7 mouse cellular contexts compared by ENCODE assay signal in the genomic region with DNA sequence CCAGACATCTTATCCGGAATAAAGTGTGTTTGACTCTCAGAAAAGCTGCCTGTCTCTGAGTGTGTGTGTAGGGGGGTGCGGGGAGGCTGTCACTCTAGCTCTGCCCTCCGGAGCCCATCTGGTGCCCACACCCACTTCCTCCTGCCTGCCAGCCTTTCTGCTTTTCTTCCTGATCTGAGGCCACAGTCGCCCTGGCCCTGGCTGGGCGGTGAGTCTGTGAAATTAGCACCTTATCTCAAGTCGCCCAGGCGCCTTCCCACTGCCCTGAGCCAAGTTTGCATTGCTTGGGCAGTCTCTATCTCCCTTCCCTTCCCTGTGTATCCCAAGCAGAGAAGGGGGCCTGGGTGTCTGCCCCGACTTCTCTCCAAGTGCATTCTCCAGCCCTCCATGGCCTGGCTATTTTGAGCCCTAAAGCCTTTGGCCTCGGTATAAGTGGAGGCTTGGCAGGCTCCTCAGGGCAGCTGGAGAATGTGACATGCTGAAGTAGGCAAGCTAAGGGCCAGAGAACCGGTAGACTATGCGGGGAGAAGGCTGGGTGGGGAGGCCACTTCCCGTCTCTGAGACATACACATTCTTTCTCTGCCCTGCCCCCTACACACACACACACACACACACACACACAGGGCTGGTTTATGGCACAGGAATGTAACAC. TPM values are rescaled to one million over a fixed set of nuclear protein-coding genes. Genes with fewer than 3 reads are reported as not detected.
DNase-seq lines count a peak whose midpoint lies in the region; ATAC-seq and TF ChIP-seq lines count a peak whose summit lies in the region.

No protein-coding gene starts in this region.

- TF ChIP-seq CTCF in E14TG2a.4 (conservative IDR thresholded peaks at IDR 0.05; ENCODE audit: low read length) = no peak

- ATAC-seq in kidney, embryonic 16.5 days (ENCODE audit: low FRiP score, low TSS enrichment) = peak; percentile 62

- H3K36me3 ChIP-seq in E14TG2a.4 (ENCODE audit: insufficient read depth, low read length) = peaks cover 6% of the 10 kb centered on the region; the same call in 1 of the 2 replicates
- H3K36me3 ChIP-seq in embryonic facial prominence, embryonic 10.5 days (replicated peaks) = peaks cover 46% of the 10 kb centered on the region
- peaks cover 9% of the 10 kb centered on the region; the same call in 1 of the 2 replicates for H3K36me3 ChIP-seq in heart, embryonic 10.5 days
- no peaks in the 10 kb centered on the region for H3K36me3 ChIP-seq in kidney, embryonic 16.5 days (ENCODE audit: insufficient read depth, low read length)

- H3K4me2 ChIP-seq in kidney, embryonic 16.5 days (replicated peaks; ENCODE audit: low read depth, low read length) = no peak overlapping the region

- H3K9me3 ChIP-seq in E14TG2a.4 (ENCODE audit: low read length) = no peaks in the 10 kb centered on the region
- H3K9me3 ChIP-seq in embryonic facial prominence, embryonic 10.5 days = no peaks in the 10 kb centered on the region
- H3K9me3 ChIP-seq in heart, embryonic 10.5 days = no peaks in the 10 kb centered on the region
- no peaks in the 10 kb centered on the region for H3K9me3 ChIP-seq in kidney, embryonic 16.5 days (ENCODE audit: low read length)

- H3K4me1 ChIP-seq in E14TG2a.4 (replicated peaks; ENCODE audit: low read depth, low read length) = peaks cover 70% of the 10 kb centered on the region
- H3K4me1 ChIP-seq in embryonic facial prominence, embryonic 10.5 days = peaks cover 47% of the 10 kb centered on the region
- H3K4me1 ChIP-seq in heart, embryonic 10.5 days = peaks cover 79% of the 10 kb centered on the region
- H3K4me1 ChIP-seq in kidney, embryonic 16.5 days (ENCODE audit: insufficient read depth, low read length) = peaks cover 46% of the 10 kb centered on the region

- peak; percentile 60 for DNase-seq in ZHBTc4 (ENCODE audit: low read depth, low spot score)
- peak; percentile 44 for DNase-seq in embryonic facial prominence, embryonic 10.5 days (ENCODE audit: low spot score)
- DNase-seq in heart, embryonic 10.5 days (ENCODE audit: low spot score) = peak; percentile 94
- peak; percentile 79 for DNase-seq in lung, postnatal 14 days
- peak; percentile 68 to 71 for DNase-seq in spleen, adult 18-20 months

- peak overlapping the region; percentile 30 for H3K9ac ChIP-seq in kidney, embryonic 16.5 days (replicated peaks; ENCODE audit: low read length)

- H3K27me3 ChIP-seq in E14TG2a.4 (ENCODE audit: insufficient read depth, low read length) = peaks cover 12% of the 10 kb centered on the region
- peaks cover 13% of the 10 kb centered on the region for H3K27me3 ChIP-seq in embryonic facial prominence, embryonic 10.5 days (replicated peaks; ENCODE audit: low read depth, poor library complexity, severe bottlenecking)
- H3K27me3 ChIP-seq in heart, embryonic 10.5 days (ENCODE audit: insufficient read depth, poor library complexity, severe bottlenecking) = no peaks in the 10 kb centered on the region
- H3K27me3 ChIP-seq in kidney, embryonic 16.5 days (ENCODE audit: insufficient read depth, low read length) = peaks cover 1% of the 10 kb centered on the region; the same call in 1 of the 2 replicates

- peak overlapping the region; percentile 77 for H3K27ac ChIP-seq in embryonic facial prominence, embryonic 10.5 days (replicated peaks)
- H3K27ac ChIP-seq in heart, embryonic 10.5 days = peak overlapping the region; percentile 93
- peak overlapping the region; percentile 93 for H3K27ac ChIP-seq in kidney, embryonic 16.5 days (ENCODE audit: low read length)

- WGBS in embryonic facial prominence, embryonic 10.5 days = 58% methylated on average over 12 of the region's 12 CpGs
- 8% methylated on average over 12 of the region's 12 CpGs for WGBS in heart, embryonic 10.5 days
- 19% methylated on average over 12 of the region's 12 CpGs for WGBS in kidney, embryonic 16.5 days

- peak overlapping the region; percentile 63 for H3K4me3 ChIP-seq in E14TG2a.4 (replicated peaks; ENCODE audit: low read length)
- peak overlapping the region; percentile 16 for H3K4me3 ChIP-seq in embryonic facial prominence, embryonic 10.5 days
- H3K4me3 ChIP-seq in heart, embryonic 10.5 days = peak overlapping the region; percentile 6
- H3K4me3 ChIP-seq in kidney, embryonic 16.5 days (ENCODE audit: low read length) = no peak overlapping the region

RNA-seq across cellular contexts. Expression of a gene that starts 6.0 kb away (rescaled TPM):
- 7.4 and 8.9 TPM in 2 replicates for polyA plus RNA-seq in embryonic facial prominence, embryonic 10.5 days (2016; fragmentation: Nextera tagmentation; extraction: Ambion mirVana)
- polyA plus RNA-seq in heart, embryonic 10.5 days (2016; fragmentation: Nextera tagmentation; extraction: Ambion mirVana) = 13.9 and 15.8 TPM in 2 replicates
- polyA plus RNA-seq in kidney, embryonic 16.5 days (2015; fragmentation: Nextera tagmentation; extraction: Ambion mirVana) = 18.6 and 23.0 TPM in 2 replicates

RNA-seq across cellular contexts. Expression of a gene that starts 14.4 kb away (rescaled TPM):
- 0.21 TPM in 1 of 2 replicates, not detected in the other for polyA plus RNA-seq in embryonic facial prominence, embryonic 10.5 days (2016; fragmentation: Nextera tagmentation; extraction: Ambion mirVana)
- polyA plus RNA-seq in heart, embryonic 10.5 days (2016; fragmentation: Nextera tagmentation; extraction: Ambion mirVana) = 0.21 TPM in 1 of 2 replicates, not detected in the other
- 0.77 TPM in 1 of 2 replicates, not detected in the other for polyA plus RNA-seq in kidney, embryonic 16.5 days (2015; fragmentation: Nextera tagmentation; extraction: Ambion mirVana)

RNA-seq across cellular contexts. Expression of a gene that starts 18.6 kb away (rescaled TPM):
- polyA plus RNA-seq in embryonic facial prominence, embryonic 10.5 days (2016; fragmentation: Nextera tagmentation; extraction: Ambion mirVana) = 48.7 and 51.1 TPM in 2 replicates
- polyA plus RNA-seq in heart, embryonic 10.5 days (2016; fragmentation: Nextera tagmentation; extraction: Ambion mirVana) = 36.5 and 37.0 TPM in 2 replicates
- polyA plus RNA-seq in kidney, embryonic 16.5 days (2015; fragmentation: Nextera tagmentation; extraction: Ambion mirVana) = 54.3 and 57.9 TPM in 2 replicates

RNA-seq across cellular contexts. Expression of a gene that starts 23.3 kb away (rescaled TPM):
- polyA plus RNA-seq in embryonic facial prominence, embryonic 10.5 days (2016; fragmentation: Nextera tagmentation; extraction: Ambion mirVana) = 40.6 and 41.0 TPM in 2 replicates
- 42.6 and 52.0 TPM in 2 replicates for polyA plus RNA-seq in heart, embryonic 10.5 days (2016; fragmentation: Nextera tagmentation; extraction: Ambion mirVana)
- 51.9 and 58.9 TPM in 2 replicates for polyA plus RNA-seq in kidney, embryonic 16.5 days (2015; fragmentation: Nextera tagmentation; extraction: Ambion mirVana)

RNA-seq across cellular contexts. Expression of a gene that starts 31.4 kb away (rescaled TPM):
- 69.5 and 72.3 TPM in 2 replicates for polyA plus RNA-seq in embryonic facial prominence, embryonic 10.5 days (2016; fragmentation: Nextera tagmentation; extraction: Ambion mirVana)
- polyA plus RNA-seq in heart, embryonic 10.5 days (2016; fragmentation: Nextera tagmentation; extraction: Ambion mirVana) = 29.6 and 40.8 TPM in 2 replicates
- polyA plus RNA-seq in kidney, embryonic 16.5 days (2015; fragmentation: Nextera tagmentation; extraction: Ambion mirVana) = 40.0 and 40.1 TPM in 2 replicates

Comparison
In these comparisons a context has a peak if more than half of its experiments do, and no peak if none do; other contexts are left out.
1. DNase-seq: peak in every context shown above with its lines; median percentile 94 in heart, embryonic 10.5 days; 79 in lung, postnatal 14 days; 70 in spleen, adult 18-20 months; 60 in ZHBTc4; 44 in embryonic facial prominence, embryonic 10.5 days.